ENCODE assay signal across 11 mouse cellular contexts in the genomic region with DNA sequence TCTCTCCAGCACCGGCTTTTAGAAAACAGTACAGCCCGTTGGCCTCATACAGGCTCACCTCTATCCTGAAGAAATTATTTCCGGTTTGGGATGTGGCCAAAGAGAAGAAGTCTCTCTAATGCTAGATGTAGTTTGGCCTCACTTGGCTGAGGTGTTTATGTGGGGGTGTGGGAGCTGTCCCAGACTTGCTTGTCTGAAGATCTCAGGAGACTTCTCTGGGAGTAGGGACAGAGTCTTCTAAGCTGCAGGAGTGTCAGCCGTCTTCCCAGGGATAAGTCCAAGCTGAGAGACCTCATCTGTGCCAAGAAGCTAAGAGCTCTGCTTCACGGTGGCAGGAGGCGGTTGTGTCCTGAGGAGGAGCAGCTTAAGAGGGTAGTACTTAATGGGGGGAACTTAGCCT. TPM values are rescaled to one million over a fixed set of nuclear protein-coding genes. Genes with fewer than 3 reads are reported as not detected.
DNase-seq lines count a peak whose midpoint lies in the region; ATAC-seq lines count a peak whose summit lies in the region.
"Had no signal": no experiment of that assay in that cellular context is flagged by ENCODE, and none has a peak within 500 bp of the region (broad histone marks: within the 10 kb centered on the region; RNA-seq: fewer than 3 reads in every experiment).

No protein-coding gene starts in this region.

- H3K36me3 ChIP-seq in heart, embryonic 16.5 days (ENCODE audit: control insufficient read depth, insufficient read depth): peaks cover 4% of the 10 kb centered on the region; the same call in 1 of the 2 replicates
- H3K36me3 ChIP-seq in forebrain, embryonic 14.5 days (ENCODE audit: control insufficient read depth, insufficient read depth, low read length): 0 out of 2 replicates have a peak, but pooled peaks cover 3% of the 10 kb centered on the region
- no peaks in the 10 kb centered on the region for H3K36me3 ChIP-seq in midbrain, embryonic 12.5 days

- H3K4me2 ChIP-seq in heart, embryonic 16.5 days (ENCODE audit: low read depth, low read length): no peak overlapping the region
- H3K4me2 ChIP-seq in forebrain, embryonic 14.5 days (ENCODE audit: low read length): peak overlapping the region; percentile 35; the same call in 1 of the 2 replicates
- peak overlapping the region; percentile 29 for H3K4me2 ChIP-seq in midbrain, embryonic 12.5 days (replicated peaks)

- no peak for ATAC-seq in heart, embryonic 16.5 days (replicated peaks; ENCODE audit: extremely low read depth, insufficient read depth, low FRiP score)
- no peak for ATAC-seq in forebrain, embryonic 14.5 days
- ATAC-seq in midbrain, embryonic 12.5 days (ENCODE audit: low FRiP score, low read depth): no peak
- ATAC-seq: intestine, embryonic 16.5 days had no signal

- intact Hi-C loops in heart, postnatal 25 days (cut with DNase I): no loop called here

- no peak overlapping the region for H3K9ac ChIP-seq in heart, embryonic 16.5 days (ENCODE audit: low read length)
- peak overlapping the region; percentile 40; the same call in 1 of the 2 replicates for H3K9ac ChIP-seq in forebrain, embryonic 14.5 days (ENCODE audit: low read length)
- H3K9ac ChIP-seq in midbrain, embryonic 12.5 days (replicated peaks): 0 out of 2 replicates have a peak overlapping the region, but pooled peaks have one; percentile 4

- 52% methylated on average over 6 of the region's 6 CpGs for WGBS in heart, embryonic 16.5 days
- 39% methylated on average over 6 of the region's 6 CpGs for WGBS in forebrain, embryonic 14.5 days
- WGBS in midbrain, embryonic 12.5 days: 50% methylated on average over 6 of the region's 6 CpGs

- H3K4me1 ChIP-seq in heart, embryonic 16.5 days (ENCODE audit: control insufficient read depth, insufficient read depth, low read length): peaks cover 43% of the 10 kb centered on the region
- peaks cover 47% of the 10 kb centered on the region for H3K4me1 ChIP-seq in forebrain, embryonic 14.5 days (ENCODE audit: control insufficient read depth, insufficient read depth, low read length)
- peaks cover 62% of the 10 kb centered on the region for H3K4me1 ChIP-seq in midbrain, embryonic 12.5 days

- H3K4me3 ChIP-seq in heart, embryonic 16.5 days (ENCODE audit: low read length): no peak overlapping the region
- H3K4me3 ChIP-seq in forebrain, embryonic 14.5 days (ENCODE audit: low read depth, low read length): no peak overlapping the region
- no peak overlapping the region for H3K4me3 ChIP-seq in midbrain, embryonic 12.5 days

- DNase-seq in heart, postnatal 25 days (ENCODE audit: low spot score): no peak
- peak; percentile 38 for DNase-seq in R1 (ENCODE audit: low read depth, low spot score)
- DNase-seq in forebrain, embryonic 14.5 days (ENCODE audit: low spot score): no peak
- DNase-seq in adrenal gland, adult 18-20 months (ENCODE audit: low spot score in 2 of 2): no peak
- DNase-seq in lung, postnatal 14 days: no peak
- DNase-seq in liver: no peak
- DNase-seq: adrenal gland, adult 2 months; right cerebral cortex, adult 18-20 months had no signal

- H3K9me3 ChIP-seq in heart, embryonic 16.5 days (replicated peaks; ENCODE audit: control insufficient read depth, low read length): no peaks in the 10 kb centered on the region
- H3K9me3 ChIP-seq in forebrain, embryonic 14.5 days (replicated peaks; ENCODE audit: control insufficient read depth, low read length): no peaks in the 10 kb centered on the region
- no peaks in the 10 kb centered on the region for H3K9me3 ChIP-seq in midbrain, embryonic 12.5 days

- peak overlapping the region; percentile 52; the same call in 1 of the 2 replicates for H3K27ac ChIP-seq in heart, embryonic 16.5 days (ENCODE audit: low read length)
- H3K27ac ChIP-seq in forebrain, embryonic 14.5 days (ENCODE audit: low read depth, low read length): peak overlapping the region; percentile 67
- peak overlapping the region; percentile 36 for H3K27ac ChIP-seq in midbrain, embryonic 12.5 days (replicated peaks)

- H3K27me3 ChIP-seq in heart, embryonic 16.5 days (ENCODE audit: control insufficient read depth, insufficient read depth, low read length): no peaks in the 10 kb centered on the region
- H3K27me3 ChIP-seq in forebrain, embryonic 14.5 days (replicated peaks; ENCODE audit: control insufficient read depth, insufficient read depth, low read length): no peaks in the 10 kb centered on the region
- no peaks in the 10 kb centered on the region for H3K27me3 ChIP-seq in midbrain, embryonic 12.5 days

RNA-seq across cellular contexts. Expression of gene Trak1, which starts 5.8 kb away (rescaled TPM):
- polyA plus RNA-seq in heart, embryonic 16.5 days (2015; fragmentation: Nextera tagmentation; extraction: Ambion mirVana): 42.4 and 48.9 TPM in 2 replicates
- total RNA-seq in heart, postnatal 25 days (2021): 100 to 1,000 TPM; 309 to 322 TPM
- polyA plus RNA-seq in forebrain, embryonic 14.5 days (2014; fragmentation: Nextera tagmentation; extraction: Ambion mirVana): 40.3 and 58.5 TPM in 2 replicates
- polyA plus RNA-seq in midbrain, embryonic 12.5 days (2016; fragmentation: Nextera tagmentation; extraction: Ambion mirVana): 38.0 and 42.2 TPM in 2 replicates
- 10 to 100 TPM; 75.7 to 96.6 TPM for total RNA-seq in adrenal gland, adult 18-20 months (2021)

RNA-seq across cellular contexts. Expression of gene Ulk4, which starts 26.1 kb away (rescaled TPM):
- polyA plus RNA-seq in heart, embryonic 16.5 days (2015; fragmentation: Nextera tagmentation; extraction: Ambion mirVana): 86.4 and 105 TPM in 2 replicates
- under 1 TPM; 0.21 to 0.48 TPM for total RNA-seq in heart, postnatal 25 days (2021)
- 105 and 131 TPM in 2 replicates for polyA plus RNA-seq in forebrain, embryonic 14.5 days (2014; fragmentation: Nextera tagmentation; extraction: Ambion mirVana)
- 193 and 218 TPM in 2 replicates for polyA plus RNA-seq in midbrain, embryonic 12.5 days (2016; fragmentation: Nextera tagmentation; extraction: Ambion mirVana)
- 1 to 10 TPM; 1.2 to 2.2 TPM for total RNA-seq in adrenal gland, adult 18-20 months (2021)
